Mouse (Mus musculus): ENCODE data around the gene Klhdc3.

GRCm38 (mm10) chr17:46673850-46674529 lies 6.7 kb downstream of the Klhdc3 start, which contains the start of gene Rrp36:
- TF ChIP-seq CTCF (IDR thresholded peaks at IDR 0.05; ENCODE audit: control insufficient read depth, insufficient read depth, insufficient replicate concordance, low read depth, low read length): no peak
- peak; percentile 92 for TF ChIP-seq POLR2A (IDR thresholded peaks at IDR 0.05; ENCODE audit: control insufficient read depth, low read depth, low read length)
